Mouse (Mus musculus) splenic B cell, adult 2 months (primary cell): ENCODE measurements around the gene Cst13.
A peak's percentile ranks its signal among the peaks of the same experiment; 100 is the strongest.
"Not testable (repeated sequence)": the region's sequence is repeated elsewhere in the genome, so short reads cannot be mapped to it uniquely, and the experiment has no call there.

Experiments used
- DNase-seq: peaks from one replicate; pipeline ENCODE4 v3.0.0-alpha.2; 2011; ENCODE audit warnings: low read depth, low spot score
- H3K27me3 ChIP-seq: 2 replicates; pipeline ENCODE4 v1.6.1; 2012; ENCODE audit warnings: mild to moderate bottlenecking, low read length, moderate library complexity, mixed read lengths; ENCODE audit not compliant: control insufficient read depth, poor library complexity, insufficient read depth, severe bottlenecking
- H3K36me3 ChIP-seq: 2 replicates; pipeline ENCODE4 v1.6.1; 2012; ENCODE audit warnings: mild to moderate bottlenecking, low read length, moderate library complexity, mixed read lengths; ENCODE audit not compliant: control insufficient read depth, poor library complexity, insufficient read depth, severe bottlenecking

Cst13 gene

GRCm38 (mm10) chr2:148819909-148820308 lies at the start of gene Cst13:
Cst13 (plus strand) TSS chr2:148820081.
- no peaks in the 10 kb centered on the region for H3K36me3 ChIP-seq
- no peak for DNase-seq
- no peaks in the 10 kb centered on the region for H3K27me3 ChIP-seq

GRCm38 (mm10) chr2:148771397-148771796 lies 48.5 kb upstream of the Cst13 start, which contains the start of gene Cst11:
Cst11 (minus strand) TSS chr2:148771497.
- not testable (repeated sequence) for H3K36me3 ChIP-seq, H3K27me3 ChIP-seq, DNase-seq

- no peaks in the 10 kb centered on the region for H3K36me3 ChIP-seq
- no peak for DNase-seq
- no peaks in the 10 kb centered on the region for H3K27me3 ChIP-seq
These were observed 38.2 kb upstream of the Cst13 start, which contains the start of gene 8030411F24Rik for GRCm38 (mm10) chr2:148781709-148782108. 8030411F24Rik (plus strand) TSS chr2:148782009.

- no peaks in the 10 kb centered on the region for H3K36me3 ChIP-seq
- no peaks in the 10 kb centered on the region for H3K27me3 ChIP-seq
- no peak for DNase-seq
These were observed 30.7 kb upstream of the Cst13 start, which contains the start of gene Cst12 for GRCm38 (mm10) chr2:148789142-148789541. Cst12 (plus strand) TSS chr2:148789361.

- no peaks in the 10 kb centered on the region for H3K36me3 ChIP-seq
- no peak for DNase-seq
- H3K27me3 ChIP-seq = no peaks in the 10 kb centered on the region; the same call in 1 of the 2 replicates
These were observed 21.4 kb upstream of the Cst13 start, which contains the start of gene Cst8 for GRCm38 (mm10) chr2:148798485-148798884. Cst8 (plus strand) TSS chr2:148798785.

GRCm38 (mm10) chr2:148801491-148801921 lies 18.4 kb upstream of the Cst13 start:
- Histone ChIP-seq H3K27me3 (no peaks in the 10 kb centered on the region; the same call in 1 of the 2 replicates), H3K36me3 (no peaks in the 10 kb centered on the region)
- DNase-seq = no peak

- no peak for DNase-seq
- Histone ChIP-seq H3K27me3 (no peaks in the 10 kb centered on the region; the same call in 1 of the 2 replicates), H3K36me3 (no peaks in the 10 kb centered on the region)
These were observed 13.2 kb upstream of the Cst13 start for GRCm38 (mm10) chr2:148806696-148807095.

- Histone ChIP-seq H3K36me3 (no peaks in the 10 kb centered on the region), H3K27me3 (no peaks in the 10 kb centered on the region)
- no peak for DNase-seq
These were observed 6.1 kb downstream of the Cst13 start for GRCm38 (mm10) chr2:148825986-148826385.

- DNase-seq = no peak
- Histone ChIP-seq H3K27me3 (no peaks in the 10 kb centered on the region), H3K36me3 (no peaks in the 10 kb centered on the region)
These were observed 15.0 kb downstream of the Cst13 start, which contains the start of gene Cst9 for GRCm38 (mm10) chr2:148834912-148835311. Cst9 (plus strand) TSS chr2:148835147.

- DNase-seq = no peak
- no peaks in the 10 kb centered on the region for H3K36me3 ChIP-seq
- H3K27me3 ChIP-seq = no peaks in the 10 kb centered on the region
These were observed 18.3 kb downstream of the Cst13 start for GRCm38 (mm10) chr2:148838075-148838777.

GRCm38 (mm10) chr2:148839224-148839623 lies 19.3 kb downstream of the Cst13 start:
- DNase-seq = no peak
- Histone ChIP-seq H3K27me3 (no peaks in the 10 kb centered on the region), H3K36me3 (no peaks in the 10 kb centered on the region)

- H3K27me3 ChIP-seq = no peaks in the 10 kb centered on the region
- peak; percentile 84 for DNase-seq
These were observed 31.4 kb downstream of the Cst13 start for GRCm38 (mm10) chr2:148851116-148851906.

GRCm38 (mm10) chr2:148856630-148857400 lies 36.9 kb downstream of the Cst13 start:
- H3K36me3 ChIP-seq = no peaks in the 10 kb centered on the region
- no peaks in the 10 kb centered on the region for H3K27me3 ChIP-seq
- no peak for DNase-seq

More at GRCm38 (mm10) chr2:148851116-148851906, 31.4 kb downstream of the Cst13 start:
- H3K36me3 ChIP-seq = no peaks in the 10 kb centered on the region

- DNase-seq = no peak
- Histone ChIP-seq H3K27me3 (no peaks in the 10 kb centered on the region), H3K36me3 (no peaks in the 10 kb centered on the region)
These were observed 37.6 kb downstream of the Cst13 start for GRCm38 (mm10) chr2:148857506-148857905.
